In genomic region chr6:134751087-134751486, GRCm38 (mm10) we compare ENCODE assay signal across 19 mouse cellular contexts.
"Had no signal": no experiment of that assay in that cellular context is flagged by ENCODE, and none has a peak within 500 bp of the region (broad histone marks: within the 10 kb centered on the region; RNA-seq: fewer than 3 reads in every experiment).

No protein-coding gene starts in this region.

- ATAC-seq: liver, embryonic 12.5 days had no signal

- H3K9me3 ChIP-seq: liver, embryonic 12.5 days; liver, embryonic 15.5 days; lung, embryonic 15.5 days; megakaryocyte, embryonic 14.5 days; midbrain, embryonic 10.5 days; neural tube, embryonic 13.5 days had no signal

- DNase-seq: kidney, adult 18-20 months; kidney, adult 9 months; kidney, postnatal 14 days; kidney, postnatal 4 days; layer of hippocampus, postnatal 36 days; lung, adult 18-20 months; lung, postnatal 10 days; midbrain, embryonic 14.5 days; retina, postnatal 1 day; right cerebral cortex, postnatal 25 days; thymus, adult 18-20 months; thymus, postnatal 36 days had no signal

- H3K27ac ChIP-seq: left cerebral cortex, adult 2 months; liver, embryonic 12.5 days; liver, embryonic 15.5 days; lung, embryonic 15.5 days; midbrain, embryonic 10.5 days; neural tube, embryonic 13.5 days had no signal

- H3K4me1 ChIP-seq: midbrain, embryonic 10.5 days; neural tube, embryonic 13.5 days had no signal

- H3K27me3 ChIP-seq: liver, embryonic 12.5 days; liver, embryonic 15.5 days; lung, embryonic 15.5 days; megakaryocyte, embryonic 14.5 days; neural tube, embryonic 13.5 days had no signal

- H3K4me3 ChIP-seq: left cerebral cortex, adult 2 months; liver, embryonic 12.5 days; liver, embryonic 15.5 days; lung, embryonic 15.5 days; megakaryocyte, embryonic 14.5 days; midbrain, embryonic 10.5 days; neural tube, embryonic 13.5 days had no signal

- H3K4me2 ChIP-seq: liver, embryonic 12.5 days; liver, embryonic 15.5 days; lung, embryonic 15.5 days; neural tube, embryonic 13.5 days had no signal

- H3K9ac ChIP-seq: liver, embryonic 12.5 days; liver, embryonic 15.5 days; lung, embryonic 15.5 days; neural tube, embryonic 13.5 days had no signal
